Mouse (Mus musculus) ES-E14 (cell line): ENCODE results near the gene Fkbp10. TPM values are rescaled to one million over a fixed set of nuclear protein-coding genes. Genes with fewer than 3 reads are reported as not detected.

Source experiments
- DNase-seq: peaks from one replicate; pipeline ENCODE4 v3.0.0-alpha.2; 2013; ENCODE audit warnings: low read depth, low spot score
- H3K27ac ChIP-seq: 2 replicates; pipeline ENCODE4 v1.5.1; 2012; ENCODE audit warnings: low read depth, mild to moderate bottlenecking, low read length, moderate library complexity, mixed read lengths; ENCODE audit not compliant: poor library complexity, insufficient read depth, severe bottlenecking
- H3K36me3 ChIP-seq: 2 replicates; pipeline ENCODE4 v1.6.1; 2012; ENCODE audit warnings: mild to moderate bottlenecking, low read length, moderate library complexity, mixed read lengths; ENCODE audit not compliant: control insufficient read depth, poor library complexity, insufficient read depth, severe bottlenecking
- H3K4me1 ChIP-seq, 2 experiments: fragments of 150-350 bp in 1 of 2; sonication (generic) in 1 of 2; 2 replicates each; pipeline ENCODE4 v1.6.1; 2012; ENCODE audit warnings: low read length in 2 of 2, mild to moderate bottlenecking in 1 of 2, mixed read lengths in 1 of 2; ENCODE audit not compliant: control insufficient read depth in 2 of 2, insufficient read depth in 2 of 2, poor library complexity in 1 of 2
- H3K4me3 ChIP-seq, 2 experiments: fragments of 150-350 bp in 1 of 2; sonication (generic) in 1 of 2; 2 replicates each; pipeline ENCODE4 v1.5.1; 2012; ENCODE audit warnings: low read length in 2 of 2, low read depth in 1 of 2, mild to moderate bottlenecking in 1 of 2, mixed read lengths in 1 of 2; ENCODE audit not compliant: insufficient read depth in 1 of 2, poor library complexity in 1 of 2, severe bottlenecking in 1 of 2
- H3K9ac ChIP-seq: 2 replicates; pipeline ENCODE4 v1.6.1; 2012; ENCODE audit warnings: low read depth, mild to moderate bottlenecking, low read length, mixed read lengths; ENCODE audit not compliant: poor library complexity, insufficient read depth, severe bottlenecking
- H3K9me3 ChIP-seq: fragments of 150-350 bp; sonication (generic); 2 replicates; pipeline ENCODE4 v1.6.1; 2012; ENCODE audit warnings: low read depth, mild to moderate bottlenecking, low read length; ENCODE audit not compliant: control insufficient read depth, insufficient read depth
- CHD2 ChIP-seq: IDR thresholded peaks from 2 replicates; pipeline ENCODE4 v1.6.1; 2014; ENCODE audit warnings: mild to moderate bottlenecking, low read depth, low read length, inconsistent platforms
- HCFC1 ChIP-seq: IDR thresholded peaks from 2 replicates; pipeline ENCODE4 v1.6.1; 2012; ENCODE audit warnings: low read length, inconsistent platforms, borderline replicate concordance; ENCODE audit not compliant: insufficient read depth
- MAFK ChIP-seq: IDR thresholded peaks from 2 replicates; pipeline ENCODE4 v1.6.1; 2014; ENCODE audit warnings: mild to moderate bottlenecking, low read depth, low read length, inconsistent platforms; ENCODE audit not compliant: insufficient read depth
- ZC3H11A ChIP-seq: IDR thresholded peaks from 2 replicates; pipeline ENCODE4 v1.6.1; 2012; ENCODE audit warnings: low read depth, mild to moderate bottlenecking, inconsistent platforms, low read length, borderline replicate concordance
- ZNF384 ChIP-seq: IDR thresholded peaks from 2 replicates; pipeline ENCODE4 v1.6.1; 2012; ENCODE audit warnings: low read depth, low read length, inconsistent platforms
- in situ Hi-C, 2 experiments: fragments of 600-800 bp; cut with MboI; formaldehyde crosslinking; loops; one replicate each; pipeline ENCODE4 v1.15.1; 2025; ENCODE audit warnings: low sequenced_read_pairs in 2 of 2, inconsistent platforms in 1 of 2; ENCODE audit not compliant: unreplicated experiment in 2 of 2
- total RNA-seq: library from RNA; depleted of rRNA; stranded (reverse); fragments of 300-350 nt; gene quantifications from 2 replicates; pipeline ENCODE4 v1.2.3, GENCODE M21; 2012

The Fkbp10 gene
- total RNA-seq, 1 experiment = 73.3 TPM

DNA sequence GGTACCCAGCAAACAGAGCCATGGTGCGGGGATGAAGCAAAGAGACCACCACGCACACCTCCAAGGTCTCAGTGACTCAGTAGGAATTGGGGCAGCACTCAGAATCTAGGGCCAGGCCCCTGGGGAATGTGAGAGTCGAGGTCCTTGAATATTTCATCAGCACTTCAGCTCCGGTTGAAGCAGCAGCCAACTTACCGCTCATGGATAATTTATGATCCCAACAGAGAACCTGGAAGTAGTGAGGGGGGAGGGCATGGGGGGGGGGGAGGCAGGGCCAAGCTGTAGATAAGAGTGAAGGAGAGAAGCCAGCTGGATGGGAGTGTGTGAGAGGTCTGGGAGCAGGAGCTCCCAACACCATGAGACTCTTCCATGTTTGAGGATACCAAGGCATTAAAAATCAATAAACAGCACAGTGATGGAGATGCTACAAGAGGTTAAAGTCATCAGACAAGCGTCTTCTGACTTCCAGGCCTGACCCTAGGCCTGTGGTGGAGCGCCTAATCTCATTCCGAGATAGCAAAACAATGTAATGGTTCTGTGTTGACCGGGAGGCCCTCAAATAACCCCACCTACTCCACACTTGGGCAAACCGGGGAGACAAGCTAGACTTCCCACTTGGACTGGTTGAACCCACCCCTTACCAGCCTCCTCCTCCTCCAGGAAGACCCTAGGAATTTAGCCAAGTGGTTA, 11.9 kb upstream of the Fkbp10 start:
- in situ Hi-C loops = no loop called here

GRCm38 (mm10) chr11:100404456-100405074, 10.9 kb upstream of the Fkbp10 start:
- Histone ChIP-seq H3K9me3 (no peaks in the 10 kb centered on the region), H3K4me3 (no peak overlapping the region), H3K9ac (no peak overlapping the region), H3K27ac (no peak overlapping the region), H3K36me3 (peaks cover 2% of the 10 kb centered on the region; the same call in 1 of the 2 replicates), H3K4me1 (peaks cover 2 to 25% of the 10 kb centered on the region in 2 experiments; a peak in 3 of 4 replicates)
- in situ Hi-C loops = no loop called here
- no peak for TF ChIP-seq CHD2
- no peak for TF ChIP-seq MAFK
- TF ChIP-seq ZNF384 = no peak
- no peak for TF ChIP-seq HCFC1
- no peak for TF ChIP-seq ZC3H11A
- no peak for DNase-seq

More for the DNA sequence above, 11.9 kb upstream of the Fkbp10 start:
- H3K4me3 ChIP-seq = no peak overlapping the region
- H3K36me3 ChIP-seq = no peaks in the 10 kb centered on the region; the same call in 1 of the 2 replicates
- TF ChIP-seq MAFK = no peak
- TF ChIP-seq CHD2 = no peak
- TF ChIP-seq ZNF384 = no peak
- no peak for TF ChIP-seq HCFC1
- TF ChIP-seq ZC3H11A = no peak
- no peak overlapping the region for H3K9ac ChIP-seq
- H3K4me1 ChIP-seq = peaks cover 2 to 25% of the 10 kb centered on the region in 2 experiments; a peak in 3 of 4 replicates
- H3K9me3 ChIP-seq = no peaks in the 10 kb centered on the region
- DNase-seq = no peak
- no peak overlapping the region for H3K27ac ChIP-seq

- TF ChIP-seq ZC3H11A = no peak
- TF ChIP-seq MAFK = no peak
- TF ChIP-seq ZNF384 = no peak
- no peak for TF ChIP-seq HCFC1
- no peak for TF ChIP-seq CHD2
- no peak overlapping the region for H3K4me3 ChIP-seq
- peaks cover 2 to 24% of the 10 kb centered on the region in 2 experiments; a peak in 2 of 4 replicates for H3K4me1 ChIP-seq
- H3K36me3 ChIP-seq = peaks cover 2% of the 10 kb centered on the region; the same call in 1 of the 2 replicates
- no peaks in the 10 kb centered on the region for H3K9me3 ChIP-seq
- DNase-seq = no peak
- in situ Hi-C loops = no loop called here
- H3K27ac ChIP-seq = no peak overlapping the region
- H3K9ac ChIP-seq = no peak overlapping the region
Measured at GRCm38 (mm10) chr11:100406273-100406672, 9.2 kb upstream of the Fkbp10 start.

DNA sequence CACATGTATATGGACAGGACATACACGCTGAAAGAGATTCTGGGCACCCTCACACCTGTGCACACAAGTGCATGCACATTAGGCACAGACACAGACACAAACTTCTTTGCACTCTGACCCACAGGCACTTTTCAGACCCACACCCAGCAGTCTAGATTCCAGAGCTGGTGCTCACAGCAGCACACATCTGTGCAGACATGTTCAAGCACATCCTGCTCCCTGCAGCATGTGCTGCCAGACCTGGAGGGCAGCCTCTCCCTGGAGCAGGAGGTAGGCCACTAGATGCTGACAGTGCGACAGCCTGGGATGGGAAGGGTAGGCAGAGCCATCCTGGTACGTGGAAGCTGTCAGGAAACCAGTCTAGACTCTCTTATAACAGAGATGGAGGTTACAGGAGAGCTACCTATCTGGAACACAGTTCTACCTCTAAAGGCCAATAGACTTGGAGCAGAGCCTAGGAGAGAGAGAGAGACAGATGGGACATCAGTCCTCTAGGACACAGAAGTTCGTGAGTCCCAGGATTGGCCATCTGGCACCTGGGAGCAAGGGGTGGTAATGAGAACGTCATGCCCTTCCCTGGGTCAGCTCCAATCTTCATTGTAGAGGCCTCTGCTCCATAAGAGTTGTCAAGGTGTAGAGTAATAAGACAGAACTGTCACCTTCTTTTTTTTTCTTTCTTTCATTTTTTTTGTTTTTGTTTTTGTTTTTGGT, 8.3 kb upstream of the Fkbp10 start:
- Histone ChIP-seq H3K36me3 (peaks cover 2% of the 10 kb centered on the region; the same call in 1 of the 2 replicates), H3K4me3 (no peak overlapping the region), H3K27ac (no peak overlapping the region), H3K9me3 (no peaks in the 10 kb centered on the region), H3K4me1 (peaks cover 2 to 26% of the 10 kb centered on the region in 2 experiments; a peak in 2 of 4 replicates), H3K9ac (no peak overlapping the region)
- no peak for DNase-seq
- in situ Hi-C loops = no loop called here
- TF ChIP-seq ZNF384 (no peak), HCFC1 (no peak), ZC3H11A (no peak), CHD2 (no peak), MAFK (no peak)
